Mouse (Mus musculus): ENCODE results near the gene Spic. TPM values are rescaled to one million over a fixed set of nuclear protein-coding genes. Genes with fewer than 3 reads are reported as not detected.

Spic gene
- total RNA-seq, 2 experiments from 2014 or later = 0.29 TPM; not detected in 1

DNA sequence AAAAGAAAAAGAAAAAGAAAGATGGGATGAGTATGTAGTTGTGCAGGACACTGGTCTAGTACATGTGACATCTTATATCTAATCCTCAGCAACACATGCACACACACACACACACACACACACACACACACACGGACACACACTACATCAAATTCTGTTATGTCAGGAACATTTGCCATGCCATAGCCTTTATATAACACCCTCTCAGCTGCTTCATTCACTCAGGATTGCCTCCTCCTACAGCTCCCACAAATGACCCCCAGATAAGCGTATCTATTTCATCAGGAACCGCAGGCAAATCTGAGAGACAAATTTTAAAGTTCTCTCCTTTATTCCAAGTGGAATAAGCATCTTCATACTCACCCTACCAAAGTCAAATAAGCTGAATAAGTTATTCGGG, 25.9 kb downstream of the Spic start:
- no peak for DNase-seq (ENCODE audit: low spot score in 2 of 2)

DNA sequence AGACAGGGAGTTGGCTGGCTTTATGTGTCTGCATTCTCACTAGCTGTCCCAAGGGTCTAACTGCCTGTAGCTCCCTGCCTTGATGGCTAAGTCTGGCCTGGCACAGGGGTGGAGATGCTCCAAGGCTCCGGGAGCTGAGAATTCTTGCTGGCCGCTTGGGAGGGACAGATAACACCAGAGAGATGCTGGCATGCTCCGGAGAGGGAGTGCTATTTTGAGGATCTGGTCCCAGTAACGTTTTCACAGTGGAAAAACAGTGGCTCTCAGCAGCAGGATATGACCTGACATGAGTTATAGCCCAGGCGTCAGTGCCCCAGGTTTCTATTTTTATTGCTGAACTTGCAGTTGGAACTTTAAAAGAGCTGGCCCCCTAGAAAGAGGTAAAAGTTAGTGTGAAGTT, 39.4 kb downstream of the Spic start:
- DNase-seq (ENCODE audit: low spot score in 2 of 2) = no peak

DNA sequence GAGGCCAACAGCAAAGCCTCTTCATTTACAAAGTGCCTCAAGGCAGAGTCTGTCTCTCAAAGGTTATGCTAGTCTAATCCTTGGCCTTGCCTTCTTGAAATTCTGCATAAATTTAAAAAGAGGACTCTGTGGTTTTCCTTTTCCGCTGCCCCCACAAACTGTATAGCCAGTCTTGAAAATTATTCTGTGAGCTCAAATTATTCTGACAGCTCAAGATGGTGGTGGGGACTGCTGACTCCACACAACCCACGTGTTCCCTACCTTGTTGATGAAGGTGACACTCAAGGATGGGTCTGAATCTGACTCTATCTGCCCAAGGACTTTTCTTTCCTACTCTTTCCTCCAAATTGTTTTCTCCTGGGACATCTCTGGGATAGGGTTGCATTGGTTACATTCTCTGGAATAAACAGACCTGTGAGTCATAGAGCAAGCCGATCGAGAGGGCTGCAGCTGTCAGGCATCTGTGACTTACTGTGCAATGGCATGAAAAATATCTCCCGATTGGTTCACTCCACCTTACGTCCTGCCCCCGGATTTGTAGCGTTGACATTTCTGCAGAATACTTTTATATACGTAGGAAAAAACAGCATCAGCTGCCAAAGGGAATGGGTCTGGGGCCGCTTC, 53.4 kb downstream of the Spic start:
- DNase-seq (ENCODE audit: low spot score in 2 of 2) = no peak

DNA sequence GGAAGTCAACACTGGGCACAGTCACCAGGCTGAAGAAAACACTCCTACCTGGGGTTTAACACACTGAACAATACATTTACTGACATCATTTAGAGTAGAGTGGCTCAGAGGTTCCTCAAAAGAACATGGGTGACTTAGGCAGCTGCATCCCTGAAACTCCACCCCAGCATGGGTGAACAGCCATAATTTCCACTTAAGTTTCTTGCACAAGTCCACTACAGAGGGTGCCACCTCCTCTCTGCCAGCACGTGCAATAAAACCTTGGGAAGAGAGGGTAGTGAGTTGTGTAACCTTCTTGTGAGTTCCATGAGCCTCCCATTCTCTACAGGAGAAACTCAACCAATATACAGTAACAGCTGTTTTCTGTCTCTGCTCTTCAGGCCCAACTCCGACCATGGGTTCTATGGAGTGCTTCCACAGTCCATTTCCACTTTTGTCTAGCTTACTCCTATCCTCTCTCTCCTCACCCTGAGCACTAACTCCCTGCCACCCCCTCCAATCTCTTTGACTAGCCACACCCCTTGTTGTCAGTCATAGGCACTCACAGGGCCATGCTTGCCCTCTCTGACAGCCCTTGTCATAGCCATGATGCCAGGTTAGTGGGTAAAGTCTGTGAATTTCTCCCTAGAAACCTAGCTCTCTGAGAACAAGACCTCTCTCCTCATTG, 54.0 kb downstream of the Spic start:
- DNase-seq (ENCODE audit: low spot score in 2 of 2) = no peak

DNA sequence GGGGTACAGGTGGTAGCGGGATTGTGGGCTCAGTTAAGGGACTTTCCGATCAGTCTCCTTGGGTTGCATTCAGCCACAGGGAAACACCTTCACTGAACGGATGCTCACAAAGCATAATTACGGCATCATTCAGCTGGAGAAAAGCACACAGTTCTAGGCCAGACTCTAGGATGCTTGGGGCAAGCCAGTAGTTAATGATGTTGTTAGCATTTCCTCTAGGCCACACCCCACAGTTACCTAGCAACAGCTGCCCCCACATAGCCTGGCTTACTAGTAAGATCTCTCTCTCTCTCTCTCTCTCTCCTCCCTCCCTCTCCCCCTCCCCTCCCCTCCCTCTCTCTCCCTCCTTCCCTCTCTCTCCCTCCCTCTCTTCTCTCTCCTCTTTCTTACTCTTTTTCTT, 57.8 kb downstream of the Spic start:
- DNase-seq (ENCODE audit: low spot score in 2 of 2) = no peak

DNA sequence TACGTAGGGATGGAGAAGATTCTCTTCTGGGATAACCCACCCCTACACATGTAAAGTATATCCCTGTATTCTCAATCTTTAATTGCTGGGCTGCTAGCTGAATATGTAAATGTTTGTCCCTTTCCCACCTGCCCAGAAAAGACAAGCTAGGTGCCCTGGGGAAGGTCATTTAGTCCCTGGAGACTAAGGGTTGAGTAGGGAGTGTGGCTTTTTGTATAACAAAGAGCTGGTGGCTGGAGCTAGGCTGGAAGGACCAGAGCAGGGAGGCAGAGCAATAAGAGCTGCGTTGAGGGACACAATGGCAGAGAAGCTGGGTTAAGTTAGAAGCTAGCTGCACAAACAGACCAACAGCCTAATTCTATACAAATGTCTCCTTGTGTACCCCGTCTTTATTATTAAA, 58.6 kb downstream of the Spic start:
- no peak for DNase-seq (ENCODE audit: low spot score in 2 of 2)

Other genes starting within 250 kb of the Spic start
- under 1 TPM in 1 of 2 experiments, not detected in 1; 0.29 TPM for gene Sycp3, start 225.4 kb downstream of the Spic start, total RNA-seq (2021)
- gene Chpt1, start 180.9 kb downstream of the Spic start, total RNA-seq (2021) = 10 to 100 TPM; 27.9 to 32.9 TPM
- 1,000 to 10,000 TPM; 2,325 to 2,389 TPM for gene Mybpc1, start 79.9 kb downstream of the Spic start, total RNA-seq (2021)
- gene Arl1, start 45.8 kb upstream of the Spic start, total RNA-seq (2021) = 10 to 100 TPM; 94.2 to 95.8 TPM
- gene Utp20, start 141.8 kb upstream of the Spic start, total RNA-seq (2021) = 10 to 100 TPM; 15.4 to 17.7 TPM
- gene Slc5a8, start 201.0 kb upstream of the Spic start, total RNA-seq (2021) = under 1 TPM; 0.05 TPM

All from gastrocnemius, postnatal 4 days (tissue).